Mouse (Mus musculus) CH12.LX (cell line): ENCODE data around the gene Rab1a. TPM values are rescaled to one million over a fixed set of nuclear protein-coding genes. Genes with fewer than 3 reads are reported as not detected.
"Not testable (repeated sequence)": the region's sequence is repeated elsewhere in the genome, so short reads cannot be mapped to it uniquely, and the experiment has no call there.

Source experiments
- DNase-seq: peaks from one replicate; pipeline ENCODE4 v3.0.0-alpha.2; 2013; ENCODE audit errors: extremely low read depth
- H3K27ac ChIP-seq: 2 replicates; pipeline ENCODE4 v1.5.1; 2012; ENCODE audit warnings: low read depth, mild to moderate bottlenecking, control low read depth, moderate library complexity; ENCODE audit not compliant: insufficient read depth
- H3K27me3 ChIP-seq: replicated peaks from 2 replicates; pipeline ENCODE3; 2012; ENCODE audit warnings: inconsistent platforms
- H3K36me3 ChIP-seq, 2 experiments: replicated peaks in 1 of 2; 2 replicates each; pipeline versions ENCODE3 to v1.6.1; 2012; ENCODE audit warnings: inconsistent platforms in 1 of 2, low read length in 1 of 2, mild to moderate bottlenecking in 1 of 2, mixed read lengths in 1 of 2, moderate library complexity in 1 of 2; ENCODE audit not compliant: control insufficient read depth in 1 of 2, insufficient read depth in 1 of 2
- H3K4me1 ChIP-seq, 2 experiments: 2 replicates each; pipeline ENCODE4 v1.6.1; 2012; ENCODE audit warnings: inconsistent platforms in 1 of 2, moderate library complexity in 1 of 2; ENCODE audit not compliant: insufficient read depth in 2 of 2, control insufficient read depth in 1 of 2
- H3K4me2 ChIP-seq: 2 replicates; pipeline ENCODE4 v1.6.1; 2012; ENCODE audit warnings: low read depth, mild to moderate bottlenecking, control low read depth; ENCODE audit not compliant: poor library complexity, insufficient read depth, severe bottlenecking
- H3K4me3 ChIP-seq, 3 experiments: fragments of 150-350 bp in 1 of 3; sonication (generic) in 1 of 3; replicated peaks in 1 of 3; 2 replicates each; pipeline versions ENCODE3 to v1.5.1; 2011 to 2012; ENCODE audit warnings: low read depth in 2 of 3, low read length in 2 of 3, mild to moderate bottlenecking in 2 of 3, moderate library complexity in 2 of 3, control low read depth in 1 of 3, improper control_type of control experiment in 1 of 3, inconsistent platforms in 1 of 3, mixed read lengths in 1 of 3; ENCODE audit not compliant: poor library complexity in 1 of 3
- H3K79me2 ChIP-seq: replicated peaks from 2 replicates; pipeline ENCODE4 v1.6.1; 2012; ENCODE audit warnings: mild to moderate bottlenecking, moderate library complexity; ENCODE audit not compliant: control insufficient read depth, poor library complexity, insufficient read depth, severe bottlenecking; ENCODE audit errors: extremely low read depth
- H3K9ac ChIP-seq: 2 replicates; pipeline ENCODE4 v1.6.1; 2012; ENCODE audit warnings: low read depth, mild to moderate bottlenecking, control low read depth, moderate library complexity; ENCODE audit not compliant: insufficient read depth
- H3K9me3 ChIP-seq: replicated peaks from 2 replicates; pipeline ENCODE3; 2012; ENCODE audit warnings: low read length, inconsistent platforms, mixed read lengths
- CHD1 ChIP-seq: IDR thresholded peaks from 2 replicates; pipeline ENCODE4 v1.6.1; 2012; ENCODE audit warnings: low read depth, low read length, improper control_type of control experiment, inconsistent platforms
- CHD2 ChIP-seq: IDR thresholded peaks from 2 replicates; pipeline ENCODE4 v1.6.1; 2011; ENCODE audit warnings: low read length, improper control_type of control experiment
- ELF1 ChIP-seq: IDR thresholded peaks from 2 replicates; pipeline ENCODE4 v1.6.1; 2014; ENCODE audit warnings: low read depth, mild to moderate bottlenecking, inconsistent platforms, low read length, improper control_type of control experiment
- GABPA ChIP-seq: IDR thresholded peaks from 2 replicates; pipeline ENCODE4 v1.6.1; 2012; ENCODE audit warnings: low read depth, low read length, improper control_type of control experiment, inconsistent platforms; ENCODE audit not compliant: insufficient replicate concordance
- HCFC1 ChIP-seq: IDR thresholded peaks from 2 replicates; pipeline ENCODE4 v1.6.1; 2012; ENCODE audit warnings: low read depth, mild to moderate bottlenecking, inconsistent platforms, low read length, improper control_type of control experiment
- JUN ChIP-seq: IDR thresholded peaks from 2 replicates; pipeline ENCODE4 v1.6.1; 2011; ENCODE audit warnings: low read depth, mild to moderate bottlenecking, low read length, improper control_type of control experiment, moderate library complexity; ENCODE audit not compliant: insufficient read depth
- JUND ChIP-seq: conservative IDR thresholded peaks from 2 replicates; pipeline ENCODE4 v1.6.1; 2011; ENCODE audit warnings: low read depth, low read length, improper control_type of control experiment
- MAX ChIP-seq: IDR thresholded peaks from 2 replicates; pipeline ENCODE4 v1.6.1; 2011; ENCODE audit warnings: low read length, improper control_type of control experiment
- MAZ ChIP-seq: IDR thresholded peaks from 2 replicates; pipeline ENCODE4 v1.6.1; 2012; ENCODE audit warnings: low read depth, mild to moderate bottlenecking, inconsistent platforms, low read length, improper control_type of control experiment, moderate library complexity
- MXI1 ChIP-seq: IDR thresholded peaks from 2 replicates; pipeline ENCODE4 v1.6.1; 2011; ENCODE audit warnings: mild to moderate bottlenecking, low read depth, low read length, improper control_type of control experiment
- MYC ChIP-seq: IDR thresholded peaks from 2 replicates; pipeline ENCODE4 v1.6.1; 2011; ENCODE audit warnings: low read depth, mild to moderate bottlenecking, improper control_type of control experiment, low read length
- NELFE ChIP-seq: IDR thresholded peaks from 2 replicates; pipeline ENCODE4 v1.6.1; 2011; ENCODE audit warnings: low read depth, low read length, improper control_type of control experiment
- NRF1 ChIP-seq: IDR thresholded peaks from 2 replicates; pipeline ENCODE4 v1.6.1; 2014; ENCODE audit warnings: low read depth, mild to moderate bottlenecking, inconsistent platforms, low read length, improper control_type of control experiment, moderate library complexity
- POLR2A ChIP-seq: IDR thresholded peaks from 2 replicates; pipeline ENCODE4 v1.6.1; 2011; ENCODE audit warnings: low read depth, mild to moderate bottlenecking, improper control_type of control experiment, low read length
- POLR2AphosphoS2 ChIP-seq: IDR thresholded peaks from 2 replicates; pipeline ENCODE4 v1.6.1; 2011; ENCODE audit warnings: low read depth, low read length, improper control_type of control experiment
- RCOR1 ChIP-seq: conservative IDR thresholded peaks from 2 replicates; pipeline ENCODE4 v1.6.1; 2012; ENCODE audit warnings: low read depth, mild to moderate bottlenecking, inconsistent platforms, low read length, improper control_type of control experiment
- SMC3 ChIP-seq: IDR thresholded peaks from 2 replicates; pipeline ENCODE4 v1.6.1; 2011; ENCODE audit warnings: low read depth, low read length, improper control_type of control experiment
- ZKSCAN1 ChIP-seq: IDR thresholded peaks from 2 replicates; pipeline ENCODE4 v1.6.1; 2012; ENCODE audit warnings: low read depth, inconsistent platforms, low read length, improper control_type of control experiment, borderline replicate concordance
- ZMIZ1 ChIP-seq: IDR thresholded peaks from 2 replicates; pipeline ENCODE4 v1.6.1; 2012; ENCODE audit warnings: low read depth, mild to moderate bottlenecking, inconsistent platforms, low read length, improper control_type of control experiment
- dilution Hi-C: fragments of 300-500 bp; cut with MboI; formaldehyde crosslinking; loops from 2 replicates; pipeline ENCODE4 v1.14.3; 2020; ENCODE audit warnings: low sequenced_read_pairs; ENCODE audit not compliant: extremely low pct_unique_long_range_greater_than_20kb, extremely low pct_ligation_motif_present
- in situ Hi-C: fragments of 300-500 bp; cut with MboI; formaldehyde crosslinking; loops from 3 replicates; pipeline ENCODE4 v1.14.3; 2019; ENCODE audit warnings: low sequenced_read_pairs, low pct_ligation_motif_present, low pct_unique_long_range_greater_than_20kb, mixed read lengths
- polyA plus RNA-seq: library from polyadenylated mRNA; unstranded; fragments of >175 nt; gene quantifications from 2 replicates; pipeline ENCODE4 v1.2.1, GENCODE M21; 2012; ENCODE audit warnings: low read depth; ENCODE audit not compliant: insufficient read length
- total RNA-seq, 2 experiments: library from RNA; depleted of rRNA; stranded (reverse); fragments of 300-350 nt in 1 of 2; fragments of >200 nt in 1 of 2; gene quantifications; 2 replicates each; pipeline ENCODE4 v1.2.3; 2012 to 2014

The Rab1a gene
- total and polyA plus RNA-seq, 3 experiments, result 76.7 to 263 (median 143) TPM

GRCm38 (mm10) chr11:20200713-20201575 is at the start of gene Rab1a (continued):
- TF ChIP-seq GABPA, result peak; percentile 90; the same call in 1 of the 2 replicates

GRCm38 (mm10) chr11:20152107-20152901 is 48.9 kb upstream of the Rab1a start:
- no peak for DNase-seq
- H3K4me1 ChIP-seq, result peaks cover 4 to 5% of the 10 kb centered on the region in 2 experiments; a peak in 2 of 4 replicates
- H3K27me3 ChIP-seq, result no peaks in the 10 kb centered on the region
- no peaks in the 10 kb centered on the region for H3K79me2 ChIP-seq
- H3K9ac ChIP-seq, result no peak overlapping the region
- TF ChIP-seq HCFC1, result no peak
- TF ChIP-seq MAX, result no peak
- no peak for TF ChIP-seq MYC
- TF ChIP-seq MXI1, result no peak
- TF ChIP-seq POLR2AphosphoS2, result no peak
- TF ChIP-seq CHD2, result no peak
- peaks cover 6% of the 10 kb centered on the region for H3K9me3 ChIP-seq
- in situ Hi-C loops, result no loop called here
- no peak overlapping the region for H3K4me2 ChIP-seq
- no peak overlapping the region for H3K27ac ChIP-seq
- no peaks in the 10 kb centered on the region for H3K36me3 ChIP-seq
- dilution Hi-C loops, result no loop called here
- no peak overlapping the region for H3K4me3 ChIP-seq

- H3K36me3 ChIP-seq, H3K27ac ChIP-seq, DNase-seq, H3K4me2 ChIP-seq, H3K9ac ChIP-seq, H3K4me1 ChIP-seq, dilution Hi-C loops, in situ Hi-C loops, H3K9me3 ChIP-seq, H3K4me3 ChIP-seq, H3K79me2 ChIP-seq, H3K27me3 ChIP-seq: not testable (repeated sequence)
Measured at GRCm38 (mm10) chr11:20153542-20153941, 47.7 kb upstream of the Rab1a start.

GRCm38 (mm10) chr11:20158879-20159278 is 42.4 kb upstream of the Rab1a start:
- Histone ChIP-seq H3K27ac (no peak overlapping the region), H3K4me3 (no peak overlapping the region), H3K4me1 (no peaks in the 10 kb centered on the region), H3K4me2 (no peak overlapping the region), H3K9me3 (no peaks in the 10 kb centered on the region), H3K36me3 (no peaks in the 10 kb centered on the region), H3K79me2 (no peaks in the 10 kb centered on the region), H3K27me3 (no peaks in the 10 kb centered on the region), H3K9ac (no peak overlapping the region)
- no peak for DNase-seq
- dilution Hi-C loops (no loop called here), in situ Hi-C loops (no loop called here)
- no peak for TF ChIP-seq ZMIZ1
- TF ChIP-seq MYC, result no peak
- no peak for TF ChIP-seq NRF1
- TF ChIP-seq POLR2AphosphoS2, result no peak
- TF ChIP-seq POLR2A, result no peak
- TF ChIP-seq MAZ, result no peak
- TF ChIP-seq MAX, result no peak
- TF ChIP-seq GABPA, result no peak
- no peak for TF ChIP-seq CHD2
- TF ChIP-seq RCOR1, result no peak
- no peak for TF ChIP-seq NELFE
- TF ChIP-seq CHD1, result no peak
- no peak for TF ChIP-seq ZKSCAN1
- TF ChIP-seq SMC3, result no peak
- no peak for TF ChIP-seq ELF1
- TF ChIP-seq JUND, result no peak
- no peak for TF ChIP-seq JUN
